Mouse (Mus musculus) left cerebral cortex, postnatal 10 days (tissue): Measurements from ENCODE around the gene Rassf8. TPM values are rescaled to one million over a fixed set of nuclear protein-coding genes. Genes with fewer than 3 reads are reported as not detected.

ENCODE experiments used
- DNase-seq, 2 experiments: peaks; one replicate each; pipeline ENCODE4 v3.0.0; 2021 to 2022; ENCODE audit warnings: low spot score in 2 of 2, mixed read lengths in 1 of 2; ENCODE audit errors: extremely low spot score in 1 of 2
- intact Hi-C: fragments of 180-260 bp; cut with DNase I; formaldehyde crosslinking; loops from one replicate; pipeline ENCODE4 v1.15.1; 2025
- total RNA-seq, 2 experiments: library from RNA; stranded (reverse); gene quantifications; 2 replicates each; pipeline ENCODE4 v1.2.3; 2021

Gene Rassf8
- total RNA-seq, 2 experiments from 2014 or later = 11.8 to 13.7 TPM

DNA sequence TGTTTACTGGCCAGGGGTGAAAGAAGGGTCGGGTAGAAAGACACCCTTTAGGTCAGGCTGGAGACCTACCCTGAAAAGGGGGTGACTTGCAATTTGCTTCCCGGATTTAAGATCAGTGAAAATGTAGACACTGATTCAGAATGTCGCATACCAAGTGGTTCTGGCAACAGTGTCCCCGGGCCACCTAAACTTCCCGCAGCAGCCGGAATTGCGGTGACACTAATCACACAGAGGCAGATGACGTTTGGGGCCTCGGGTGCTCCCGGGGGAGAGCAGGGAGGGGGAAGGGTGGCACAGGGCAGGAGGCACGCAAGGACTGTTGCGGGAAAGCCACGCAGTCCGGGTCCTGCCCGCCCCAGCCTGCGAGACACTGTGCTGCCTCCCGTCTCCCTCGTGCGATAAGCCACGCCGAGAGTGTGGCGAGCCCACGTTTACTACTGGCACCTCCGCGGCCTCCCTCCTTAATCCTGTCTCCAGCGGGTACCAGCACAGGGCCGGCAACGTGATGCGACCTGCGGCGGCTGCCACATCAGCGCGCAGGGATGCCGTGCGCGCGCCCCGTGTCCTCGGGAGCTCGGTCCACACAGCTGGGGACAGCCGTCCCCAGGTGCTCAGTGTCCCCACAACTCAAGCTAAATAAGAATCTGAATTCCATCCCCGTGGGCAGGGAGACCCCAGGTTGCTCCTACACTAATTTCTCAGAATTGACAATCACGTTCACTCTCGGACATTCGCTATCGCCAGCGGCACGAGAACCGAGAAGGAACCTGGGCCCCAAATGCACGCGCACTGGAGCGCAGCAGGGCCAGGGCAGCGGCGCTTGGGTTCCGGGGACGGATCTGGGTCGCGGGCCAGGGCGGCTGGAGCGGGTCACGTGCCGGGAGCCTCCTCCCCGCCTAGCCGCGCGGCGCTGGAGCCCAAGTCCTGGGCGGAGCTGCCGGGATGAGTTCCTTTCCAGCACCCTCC is 119.6 kb downstream of the Rassf8 start:
- peak; percentile 75 to 93 for DNase-seq
- intact Hi-C loops = loop anchor here (5.0 to 10.0 kb wide), 2 partner anchors 66 to 299 kb away; partner anchors contain the start of gene Sspn

DNA sequence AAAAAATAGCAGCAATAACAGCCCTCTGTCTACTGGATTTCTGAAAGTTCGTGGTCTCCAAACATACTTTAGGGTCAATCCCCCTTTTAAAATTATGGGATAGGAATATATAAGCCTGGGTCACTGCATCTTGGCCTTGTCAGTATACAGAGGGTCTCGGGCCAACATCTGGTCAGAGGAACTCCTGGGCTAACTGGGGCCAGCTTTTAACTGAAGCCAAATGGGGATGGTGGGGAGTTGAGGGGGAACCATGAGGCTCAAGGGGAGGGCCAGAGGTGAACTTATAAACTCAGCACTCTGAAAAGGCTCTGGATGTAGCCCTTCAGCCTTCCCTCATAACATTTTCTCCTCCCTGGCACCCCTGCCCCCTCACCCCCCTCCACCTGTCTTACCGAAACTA is 120.6 kb downstream of the Rassf8 start:
- intact Hi-C loops = loop anchor here (5.0 to 10.0 kb wide), 2 partner anchors 65 to 298 kb away; partner anchors contain the start of gene Sspn
- peak in 1 of 2 experiments; percentile 11 for DNase-seq

Other genes starting within 250 kb of the Rassf8 start
- 1 to 10 TPM; 2.0 to 2.2 TPM for gene Lmntd1, start 132.4 kb upstream of the Rassf8 start, total RNA-seq
- not detected for gene Tuba3b, start 131.0 kb upstream of the Rassf8 start, total RNA-seq
- gene Bhlhe41, start 118.8 kb downstream of the Rassf8 start, total RNA-seq = 10 to 100 TPM; 12.2 to 12.4 TPM
- gene Sspn, start 184.9 kb downstream of the Rassf8 start, total RNA-seq = 1 to 10 TPM; 3.6 to 3.7 TPM